Mouse (Mus musculus) heart, embryonic 16.5 days (tissue): Measurements from ENCODE around the gene Gpr84. TPM values are rescaled to one million over a fixed set of nuclear protein-coding genes. Genes with fewer than 3 reads are reported as not detected.

Experiments used
- ATAC-seq: fragments of 200-750 bp; cut with Nextera tagmentation; replicated peaks from 2 replicates; pipeline ENCODE4 v1.8.0; 2017; ENCODE audit warnings: moderate number of reproducible peaks; ENCODE audit not compliant: insufficient read depth, low FRiP score; ENCODE audit errors: extremely low read depth
- H3K27ac ChIP-seq: fragments of 300-500 bp; sonication (generic); 2 replicates; pipeline ENCODE4 v1.5.1; 2014; ENCODE audit warnings: mild to moderate bottlenecking, low read length, control low read depth, moderate library complexity
- H3K27me3 ChIP-seq: fragments of 300-500 bp; sonication (generic); 2 replicates; pipeline ENCODE4 v1.6.1; 2014; ENCODE audit warnings: low read length, mixed read lengths; ENCODE audit not compliant: control insufficient read depth, insufficient read depth
- H3K36me3 ChIP-seq: fragments of 300-500 bp; sonication (generic); 2 replicates; pipeline ENCODE4 v1.6.1; 2014; ENCODE audit not compliant: control insufficient read depth, insufficient read depth
- H3K4me1 ChIP-seq: fragments of 300-500 bp; sonication (generic); 2 replicates; pipeline ENCODE4 v1.6.1; 2014; ENCODE audit warnings: low read length, mixed read lengths; ENCODE audit not compliant: control insufficient read depth, insufficient read depth
- H3K4me2 ChIP-seq: fragments of 300-500 bp; sonication (generic); 2 replicates; pipeline ENCODE4 v1.6.1; 2014; ENCODE audit warnings: low read depth, mild to moderate bottlenecking, control low read depth, low read length
- H3K4me3 ChIP-seq: fragments of 300-500 bp; sonication (generic); 2 replicates; pipeline ENCODE4 v1.5.1; 2014; ENCODE audit warnings: mild to moderate bottlenecking, control low read depth, low read length
- H3K9ac ChIP-seq: fragments of 300-500 bp; sonication (generic); 2 replicates; pipeline ENCODE4 v1.6.1; 2014; ENCODE audit warnings: low read length, control low read depth
- H3K9me3 ChIP-seq: fragments of 300-500 bp; sonication (generic); replicated peaks from 2 replicates; pipeline ENCODE4 v1.6.1; 2016; ENCODE audit warnings: low read length; ENCODE audit not compliant: control insufficient read depth
- WGBS: fragments of 180-500 bp; shearing (Covaris S2); extraction: QIAGEN DNeasy Blood & Tissue Kit; methylation state at CpG from one replicate; pipeline ENCODE4 v1.1.7; 2014; 5-methylcytosine and 5-hydroxymethylcytosine counted together
- polyA plus RNA-seq: library from polyadenylated mRNA; unstranded; fragments of >200 nt; fragmentation: Nextera tagmentation; extraction: Ambion mirVana; gene quantifications from 2 replicates; pipeline ENCODE4 v1.2.1, GENCODE M21; 2015

The Gpr84 gene
- polyA plus RNA-seq, 1 experiment from 2014 or later: not detected

DNA sequence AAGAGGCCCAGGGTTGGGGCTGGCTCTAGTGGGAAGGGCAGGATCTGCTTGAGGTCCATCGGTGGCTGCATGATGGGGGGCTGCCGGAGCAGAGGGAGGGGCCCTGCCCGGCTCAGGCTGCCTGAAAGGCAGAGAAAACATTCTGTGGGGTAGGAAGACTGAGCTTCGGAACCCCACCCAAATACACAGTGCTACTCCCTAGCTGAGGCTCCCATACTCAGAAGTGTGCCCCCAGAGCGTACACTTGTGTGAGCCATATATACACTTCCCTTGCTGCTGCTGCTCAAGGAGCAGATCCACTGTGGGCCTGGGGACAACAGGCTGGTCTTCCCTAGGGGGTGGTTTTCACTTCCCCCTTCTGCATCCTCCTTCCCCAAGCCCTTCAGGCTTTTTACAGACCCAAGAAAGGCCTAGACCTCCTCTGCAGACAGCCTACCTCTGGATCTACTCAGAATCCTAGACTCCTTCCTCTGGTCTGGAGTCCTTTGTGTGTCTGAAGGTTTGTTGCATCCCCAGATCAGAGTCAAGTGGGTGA is 22.7 kb upstream of the Gpr84 start:
- H3K4me2 ChIP-seq: no peak overlapping the region

DNA sequence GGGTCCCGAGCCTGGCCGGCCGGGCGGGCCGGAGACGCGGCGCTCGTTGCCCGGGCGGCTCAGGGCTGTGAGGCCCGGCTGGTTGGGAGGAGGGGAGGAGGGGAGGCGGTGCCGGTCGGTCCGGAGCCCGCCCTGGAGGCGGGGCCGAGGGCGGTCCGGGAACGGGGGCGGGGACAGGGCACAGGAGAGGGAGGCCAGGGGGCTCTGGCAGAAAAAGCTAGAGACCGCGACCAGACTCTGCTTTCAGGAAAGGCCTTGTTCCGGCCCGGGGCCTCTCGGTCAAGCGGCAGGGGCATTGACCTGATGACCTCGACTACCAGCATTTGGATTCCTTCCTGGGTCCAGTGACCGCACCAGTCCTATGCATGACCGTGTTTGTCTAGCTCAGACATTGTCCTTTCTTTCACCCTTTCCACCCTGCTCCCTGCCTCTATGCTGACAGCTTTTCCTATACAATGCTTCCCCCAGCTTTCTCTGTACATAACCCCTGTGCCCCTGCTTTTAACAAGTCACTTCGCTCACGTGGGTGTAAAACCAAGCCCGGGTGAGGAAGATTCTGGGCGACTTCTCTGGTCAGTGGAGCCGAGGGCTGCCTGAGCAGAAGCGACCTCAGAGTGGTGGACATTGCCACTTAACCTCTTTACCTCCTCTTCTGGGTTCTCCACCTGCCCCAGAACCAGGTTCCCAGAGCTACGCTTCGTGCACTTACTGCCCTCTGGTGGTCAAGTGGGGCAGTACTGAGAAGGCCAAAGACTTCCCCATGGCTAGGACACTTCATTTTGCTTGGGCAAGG is 13.2 kb upstream of the Gpr84 start:
- Histone ChIP-seq H3K9me3 (no peaks in the 10 kb centered on the region), H3K4me2 (peak overlapping the region; percentile 95), H3K27ac (peak overlapping the region; percentile 79), H3K27me3 (no peaks in the 10 kb centered on the region), H3K36me3 (no peaks in the 10 kb centered on the region), H3K4me1 (peaks cover 27% of the 10 kb centered on the region), H3K4me3 (peak overlapping the region; percentile 74), H3K9ac (peak overlapping the region; percentile 85)
- peak; percentile 96 for ATAC-seq
- 1% methylated on average over 40 of the region's 40 CpGs for WGBS

More for the DNA sequence above, 22.7 kb upstream of the Gpr84 start:
- Histone ChIP-seq H3K4me1 (no peaks in the 10 kb centered on the region), H3K27me3 (peaks cover 9% of the 10 kb centered on the region), H3K4me3 (no peak overlapping the region), H3K9ac (no peak overlapping the region), H3K27ac (no peak overlapping the region), H3K36me3 (no peaks in the 10 kb centered on the region), H3K9me3 (no peaks in the 10 kb centered on the region)
- ATAC-seq: no peak
- 59% methylated on average over 5 of the region's 5 CpGs for WGBS

DNA sequence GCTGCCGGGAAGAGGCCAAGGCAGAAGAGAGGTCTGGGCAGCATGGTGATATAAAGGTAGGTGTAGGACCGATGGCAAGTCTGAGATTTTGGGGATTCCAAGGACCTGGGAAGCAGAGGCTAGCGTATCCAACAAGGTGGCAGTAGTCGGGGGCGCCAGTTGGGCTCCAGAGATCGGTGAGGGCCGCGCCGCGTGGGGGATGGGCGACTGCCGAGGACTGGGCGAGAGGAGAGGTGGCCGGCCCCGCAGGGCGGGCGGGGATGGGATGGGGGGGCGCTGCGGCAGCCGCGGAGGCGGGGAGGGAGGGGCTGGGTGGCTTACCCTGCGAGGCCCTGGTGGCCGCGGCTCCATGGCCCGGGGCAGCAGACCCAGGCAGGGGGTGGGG is 12.7 kb upstream of the Gpr84 start:
- Histone ChIP-seq H3K9ac (peak overlapping the region; percentile 85), H3K36me3 (no peaks in the 10 kb centered on the region), H3K4me2 (peak overlapping the region; percentile 95), H3K27ac (peak overlapping the region; percentile 65), H3K4me3 (peak overlapping the region; percentile 74), H3K27me3 (no peaks in the 10 kb centered on the region), H3K4me1 (peaks cover 27% of the 10 kb centered on the region), H3K9me3 (no peaks in the 10 kb centered on the region)
- 3% methylated on average over 22 of the region's 26 CpGs for WGBS
- peak; percentile 46 for ATAC-seq

DNA sequence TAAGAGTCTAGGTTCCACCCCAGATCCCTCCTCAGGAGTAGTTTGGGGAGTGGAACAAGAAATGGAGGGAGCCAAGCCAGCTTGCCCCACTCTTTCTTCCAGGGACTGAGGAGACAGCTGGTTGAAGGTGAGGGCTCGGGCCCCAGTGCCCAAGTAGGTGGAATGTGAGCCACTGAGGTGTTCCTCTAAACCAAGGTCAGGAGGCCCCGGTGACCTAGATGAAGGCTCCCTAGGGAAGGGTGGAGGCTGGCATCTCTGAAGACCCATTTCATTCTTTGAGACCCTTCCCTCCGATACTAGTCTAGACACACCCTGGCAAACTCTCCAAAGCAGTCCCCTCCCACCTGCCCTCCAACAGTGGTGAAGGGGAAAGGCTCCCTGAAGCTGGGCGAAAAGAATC is 12.0 kb upstream of the Gpr84 start:
- Histone ChIP-seq H3K4me1 (peaks cover 27% of the 10 kb centered on the region), H3K4me2 (peak overlapping the region; percentile 95), H3K4me3 (peak overlapping the region; percentile 74), H3K9ac (peak overlapping the region; percentile 85), H3K36me3 (no peaks in the 10 kb centered on the region), H3K9me3 (no peaks in the 10 kb centered on the region), H3K27ac (no peak overlapping the region), H3K27me3 (no peaks in the 10 kb centered on the region)
- ATAC-seq: no peak
- 59% methylated on average over 4 of the region's 4 CpGs for WGBS

DNA sequence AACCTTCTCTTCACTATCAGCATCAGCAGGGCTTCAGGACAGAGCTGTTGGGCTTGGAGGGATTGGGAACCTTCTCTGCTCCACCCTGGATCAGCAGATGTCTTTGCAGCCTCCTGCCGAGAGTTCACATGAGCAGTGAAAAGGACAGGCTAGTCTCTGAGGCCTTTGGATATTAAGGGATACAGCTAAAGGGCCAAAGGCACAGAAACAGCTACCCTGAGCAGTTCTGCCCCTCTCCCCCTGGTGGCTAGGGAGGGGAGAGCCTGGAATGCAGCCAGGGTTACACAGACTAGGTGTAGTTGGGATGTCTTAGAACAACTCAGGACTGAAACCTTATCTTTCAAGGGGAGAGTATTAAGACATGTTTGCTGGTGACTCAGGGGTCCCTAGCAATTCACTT is 10.7 kb upstream of the Gpr84 start:
- H3K4me1 ChIP-seq: peaks cover 30% of the 10 kb centered on the region
- H3K4me3 ChIP-seq: no peak overlapping the region
- no peak overlapping the region for H3K9ac ChIP-seq
- H3K27ac ChIP-seq: no peak overlapping the region
- ATAC-seq: no peak
- H3K4me2 ChIP-seq: no peak overlapping the region
- WGBS: 66% methylated on average over 1 of the region's 1 CpGs
- H3K9me3 ChIP-seq: no peaks in the 10 kb centered on the region
- H3K36me3 ChIP-seq: no peaks in the 10 kb centered on the region
- H3K27me3 ChIP-seq: no peaks in the 10 kb centered on the region

DNA sequence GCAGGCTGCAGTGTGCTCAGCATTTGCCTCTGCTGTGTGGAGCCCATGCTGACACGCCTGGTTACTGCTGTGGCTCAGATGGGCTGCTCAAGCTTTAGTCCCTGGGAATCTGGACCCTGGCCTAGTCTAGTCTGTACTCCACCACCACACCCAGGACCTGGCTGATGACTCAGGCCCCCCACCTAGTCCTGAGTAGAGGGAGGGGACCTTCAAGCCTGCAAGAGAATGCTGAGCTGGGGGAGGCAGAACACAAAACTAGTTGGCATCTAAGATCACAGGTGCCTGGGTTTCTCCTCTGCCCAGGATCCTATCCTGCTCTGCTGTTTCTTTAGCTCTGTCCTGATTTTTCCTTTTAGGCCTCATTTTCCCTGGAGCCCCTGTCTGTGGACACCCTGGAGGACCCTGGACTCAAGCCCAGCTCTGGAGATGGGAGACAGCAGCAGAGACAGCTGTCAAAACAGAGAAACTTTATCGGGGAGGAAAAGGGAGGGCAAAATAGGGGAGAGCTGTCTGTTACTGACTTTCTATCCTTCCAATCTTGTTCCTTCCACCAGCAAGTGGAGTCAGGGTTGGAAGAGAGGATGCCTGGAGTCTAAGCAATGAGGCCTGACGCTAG is 7.9 kb upstream of the Gpr84 start:
- Histone ChIP-seq H3K27ac (peak overlapping the region; percentile 21), H3K9me3 (no peaks in the 10 kb centered on the region), H3K27me3 (no peaks in the 10 kb centered on the region), H3K36me3 (no peaks in the 10 kb centered on the region), H3K4me2 (no peak overlapping the region), H3K4me3 (no peak overlapping the region), H3K4me1 (peaks cover 39% of the 10 kb centered on the region), H3K9ac (no peak overlapping the region; the same call in 1 of the 2 replicates)
- 53% methylated on average over 3 of the region's 3 CpGs for WGBS
- no peak for ATAC-seq

DNA sequence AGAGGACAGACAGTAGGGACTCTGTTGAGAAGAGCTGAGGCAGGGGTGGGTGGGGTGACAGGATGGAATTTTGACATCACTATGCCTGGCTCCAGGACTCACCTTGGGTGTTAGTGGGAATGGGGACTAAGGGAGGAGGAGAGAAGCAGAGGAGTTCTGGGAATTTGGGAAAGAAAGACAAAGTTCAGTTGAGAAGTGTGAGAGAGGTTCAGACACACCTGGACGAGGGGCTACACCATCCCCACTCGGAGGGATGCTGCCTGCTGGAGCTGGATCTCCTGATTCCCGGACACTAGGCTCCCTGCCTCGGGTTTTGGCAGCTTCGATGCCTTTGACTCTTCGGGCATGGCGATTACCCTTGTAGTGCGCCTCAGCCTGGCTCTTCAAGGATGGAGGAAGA is 7.3 kb upstream of the Gpr84 start:
- ATAC-seq: no peak
- Histone ChIP-seq H3K27me3 (no peaks in the 10 kb centered on the region), H3K9me3 (no peaks in the 10 kb centered on the region), H3K27ac (peak overlapping the region; percentile 15; the same call in 1 of the 2 replicates), H3K4me3 (no peak overlapping the region), H3K4me2 (no peak overlapping the region), H3K9ac (no peak overlapping the region), H3K36me3 (no peaks in the 10 kb centered on the region), H3K4me1 (peaks cover 36% of the 10 kb centered on the region)
- WGBS: 88% methylated on average over 8 of the region's 8 CpGs

DNA sequence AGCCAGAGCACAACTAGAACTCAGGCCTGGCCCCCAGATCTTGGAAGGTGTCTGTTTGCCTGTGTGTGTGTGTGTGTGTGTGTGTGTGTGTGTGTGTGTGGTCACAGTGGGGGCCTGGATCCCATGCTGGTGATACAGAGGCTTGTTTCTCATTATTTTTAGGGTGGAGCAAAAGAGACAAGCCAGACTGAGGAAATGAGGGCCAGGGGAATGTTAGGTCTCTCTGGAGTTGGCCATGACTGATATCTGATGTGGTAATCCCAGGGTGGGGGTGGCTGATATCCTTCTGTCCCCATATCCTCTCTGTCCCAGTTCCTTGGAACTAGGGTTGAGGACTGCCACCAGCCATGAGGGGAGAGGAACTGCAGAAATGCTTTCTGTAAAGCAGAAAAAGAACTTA is 6.7 kb upstream of the Gpr84 start:
- Histone ChIP-seq H3K27me3 (no peaks in the 10 kb centered on the region), H3K4me1 (peaks cover 31% of the 10 kb centered on the region), H3K36me3 (no peaks in the 10 kb centered on the region), H3K27ac (no peak overlapping the region), H3K4me3 (no peak overlapping the region), H3K4me2 (no peak overlapping the region), H3K9ac (no peak overlapping the region), H3K9me3 (no peaks in the 10 kb centered on the region)
- no peak for ATAC-seq
